Mouse (Mus musculus): Measurements from ENCODE around the gene Rnf128. TPM values are rescaled to one million over a fixed set of nuclear protein-coding genes. Genes with fewer than 3 reads are reported as not detected.

Gene Rnf128
- polyA plus RNA-seq, 1 experiment from 2014 or later = 25.2 TPM

- Histone ChIP-seq H3K9me3 (no peaks in the 10 kb centered on the region), H3K4me2 (no peak overlapping the region), H3K27ac (replicated peaks) (no peak overlapping the region), H3K27me3 (replicated peaks) (no peaks in the 10 kb centered on the region), H3K4me1 (no peaks in the 10 kb centered on the region), H3K36me3 (no peaks in the 10 kb centered on the region), H3K4me3 (no peak overlapping the region), H3K9ac (no peak overlapping the region)
- WGBS = 77% methylated on average over 4 of the region's 4 CpGs
- ATAC-seq (ENCODE audit: extremely low read depth, insufficient number of reproducible peaks, low FRiP score, low TSS enrichment) = no peak
Observed at GRCm38 (mm10) chrX:139634758-139635157, 71.6 kb downstream of the Rnf128 start.

GRCm38 (mm10) chrX:139639744-139640143, 76.6 kb downstream of the Rnf128 start:
- Histone ChIP-seq H3K9ac (no peak overlapping the region), H3K4me3 (no peak overlapping the region), H3K36me3 (no peaks in the 10 kb centered on the region), H3K4me2 (no peak overlapping the region), H3K27me3 (replicated peaks) (no peaks in the 10 kb centered on the region), H3K4me1 (0 out of 2 replicates have a peak, but pooled peaks cover 4% of the 10 kb centered on the region), H3K27ac (replicated peaks) (no peak overlapping the region), H3K9me3 (no peaks in the 10 kb centered on the region)
- 37% methylated on average over 2 of the region's 2 CpGs for WGBS
- ATAC-seq (ENCODE audit: extremely low read depth, insufficient number of reproducible peaks, low FRiP score, low TSS enrichment) = no peak

- Histone ChIP-seq H3K27me3 (replicated peaks) (no peaks in the 10 kb centered on the region), H3K4me2 (no peak overlapping the region), H3K4me3 (no peak overlapping the region), H3K9me3 (no peaks in the 10 kb centered on the region), H3K9ac (no peak overlapping the region), H3K27ac (replicated peaks) (no peak overlapping the region), H3K4me1 (0 out of 2 replicates have a peak, but pooled peaks cover 4% of the 10 kb centered on the region), H3K36me3 (no peaks in the 10 kb centered on the region)
- ATAC-seq (ENCODE audit: extremely low read depth, insufficient number of reproducible peaks, low FRiP score, low TSS enrichment) = no peak
Observed at GRCm38 (mm10) chrX:139640418-139640817, 77.3 kb downstream of the Rnf128 start.

GRCm38 (mm10) chrX:139652226-139652625, 89.1 kb downstream of the Rnf128 start:
- no peak overlapping the region for H3K9ac ChIP-seq
- no peak overlapping the region for H3K4me3 ChIP-seq
- no peak overlapping the region for H3K27ac ChIP-seq (replicated peaks)
- 0 out of 2 replicates have a peak, but pooled peaks cover 4% of the 10 kb centered on the region for H3K4me1 ChIP-seq
- no peak for ATAC-seq (ENCODE audit: extremely low read depth, insufficient number of reproducible peaks, low FRiP score, low TSS enrichment)
- H3K27me3 ChIP-seq (replicated peaks) = no peaks in the 10 kb centered on the region
- H3K36me3 ChIP-seq = no peaks in the 10 kb centered on the region
- H3K4me2 ChIP-seq = no peak overlapping the region
- WGBS = 64% methylated on average over 5 of the region's 5 CpGs
- no peaks in the 10 kb centered on the region for H3K9me3 ChIP-seq

- no peaks in the 10 kb centered on the region for H3K9me3 ChIP-seq
- 55% methylated on average over 3 of the region's 3 CpGs for WGBS
- no peaks in the 10 kb centered on the region for H3K27me3 ChIP-seq (replicated peaks)
- no peak overlapping the region for H3K4me2 ChIP-seq
- H3K27ac ChIP-seq (replicated peaks) = no peak overlapping the region
- no peak for ATAC-seq (ENCODE audit: extremely low read depth, insufficient number of reproducible peaks, low FRiP score, low TSS enrichment)
- H3K4me3 ChIP-seq = no peak overlapping the region
- H3K9ac ChIP-seq = no peak overlapping the region
- H3K4me1 ChIP-seq = 0 out of 2 replicates have a peak, but pooled peaks cover 4% of the 10 kb centered on the region
- no peaks in the 10 kb centered on the region for H3K36me3 ChIP-seq
Observed at GRCm38 (mm10) chrX:139653292-139653691, 90.2 kb downstream of the Rnf128 start.

- Histone ChIP-seq H3K9ac (no peak overlapping the region), H3K27ac (replicated peaks) (no peak overlapping the region), H3K4me3 (no peak overlapping the region), H3K9me3 (no peaks in the 10 kb centered on the region), H3K27me3 (replicated peaks) (no peaks in the 10 kb centered on the region), H3K4me1 (0 out of 2 replicates have a peak, but pooled peaks cover 4% of the 10 kb centered on the region), H3K4me2 (no peak overlapping the region), H3K36me3 (no peaks in the 10 kb centered on the region)
- no peak for ATAC-seq (ENCODE audit: extremely low read depth, insufficient number of reproducible peaks, low FRiP score, low TSS enrichment)
- 65% methylated on average over 5 of the region's 5 CpGs for whole genome bisulfite sequencing
Observed at GRCm38 (mm10) chrX:139654350-139655063, 91.4 kb downstream of the Rnf128 start.

GRCm38 (mm10) chrX:139662111-139662510, 99.0 kb downstream of the Rnf128 start:
- Histone ChIP-seq H3K4me1 (no peaks in the 10 kb centered on the region), H3K27ac (replicated peaks) (no peak overlapping the region), H3K4me2 (no peak overlapping the region), H3K27me3 (replicated peaks) (no peaks in the 10 kb centered on the region), H3K9me3 (no peaks in the 10 kb centered on the region), H3K9ac (no peak overlapping the region), H3K36me3 (no peaks in the 10 kb centered on the region), H3K4me3 (no peak overlapping the region)
- WGBS = 37% methylated on average over 1 of the region's 1 CpGs
- no peak for ATAC-seq (ENCODE audit: extremely low read depth, insufficient number of reproducible peaks, low FRiP score, low TSS enrichment)

- no peak overlapping the region for H3K4me3 ChIP-seq
- no peak overlapping the region for H3K9ac ChIP-seq
- no peak overlapping the region for H3K4me2 ChIP-seq
- no peaks in the 10 kb centered on the region for H3K36me3 ChIP-seq
- no peak overlapping the region for H3K27ac ChIP-seq (replicated peaks)
- no peaks in the 10 kb centered on the region for H3K4me1 ChIP-seq
- no peaks in the 10 kb centered on the region for H3K9me3 ChIP-seq
- WGBS = 79% methylated on average over 2 of the region's 2 CpGs
- ATAC-seq (ENCODE audit: extremely low read depth, insufficient number of reproducible peaks, low FRiP score, low TSS enrichment) = no peak
- H3K27me3 ChIP-seq (replicated peaks) = no peaks in the 10 kb centered on the region
Observed at GRCm38 (mm10) chrX:139665829-139666228, 102.7 kb downstream of the Rnf128 start.

GRCm38 (mm10) chrX:139684410-139684774, 121.3 kb downstream of the Rnf128 start:
- H3K9ac ChIP-seq = peak overlapping the region; percentile 84
- H3K4me3 ChIP-seq = peak overlapping the region; percentile 68
- 0 out of 2 replicates have a peak, but pooled peaks cover 3% of the 10 kb centered on the region for H3K27me3 ChIP-seq (replicated peaks)
- WGBS = 17% methylated on average over 8 of the region's 8 CpGs
- peak; percentile 6; the same call in 1 of the 2 replicates for ATAC-seq (ENCODE audit: extremely low read depth, insufficient number of reproducible peaks, low FRiP score, low TSS enrichment)
- H3K4me2 ChIP-seq = peak overlapping the region; percentile 70
- H3K4me1 ChIP-seq = peaks cover 5% of the 10 kb centered on the region; the same call in 1 of the 2 replicates
- no peaks in the 10 kb centered on the region for H3K9me3 ChIP-seq
- H3K36me3 ChIP-seq = no peaks in the 10 kb centered on the region
- H3K27ac ChIP-seq (replicated peaks) = peak overlapping the region; percentile 32; the same call in 1 of the 2 replicates

- H3K4me1 ChIP-seq = peaks cover 5% of the 10 kb centered on the region; the same call in 1 of the 2 replicates
- H3K27ac ChIP-seq (replicated peaks) = peak within 1 kb of the TSS; percentile 58
- 0 out of 2 replicates have a peak, but pooled peaks cover 3% of the 10 kb centered on the region for H3K27me3 ChIP-seq (replicated peaks)
- H3K36me3 ChIP-seq = no peaks in the 10 kb centered on the region
- H3K9me3 ChIP-seq = no peaks in the 10 kb centered on the region
- WGBS = 6% methylated on average over 39 of the region's 43 CpGs
- peak within 1 kb of the TSS; percentile 84 for H3K9ac ChIP-seq
- peak; percentile 93 for ATAC-seq (ENCODE audit: extremely low read depth, insufficient number of reproducible peaks, low FRiP score, low TSS enrichment)
- H3K4me2 ChIP-seq = peak within 1 kb of the TSS; percentile 70
- peak within 1 kb of the TSS; percentile 68 for H3K4me3 ChIP-seq
Observed at GRCm38 (mm10) chrX:139684775-139685695, 121.9 kb downstream of the Rnf128 start, which contains the start of gene Tbc1d8b. Tbc1d8b (plus strand) TSS chrX:139684996.

GRCm38 (mm10) chrX:139714381-139714780, 151.3 kb downstream of the Rnf128 start, which contains the start of gene Gm15013:
Gm15013 (minus strand) TSS chrX:139714481.
- no peaks in the 10 kb centered on the region for H3K27me3 ChIP-seq (replicated peaks)
- no peaks in the 10 kb centered on the region for H3K4me1 ChIP-seq
- H3K4me3 ChIP-seq = no peak within 1 kb of the TSS
- no peak for ATAC-seq (ENCODE audit: extremely low read depth, insufficient number of reproducible peaks, low FRiP score, low TSS enrichment)
- H3K4me2 ChIP-seq = no peak within 1 kb of the TSS
- WGBS = 91% methylated on average over 8 of the region's 8 CpGs
- peaks cover 9% of the 10 kb centered on the region for H3K36me3 ChIP-seq
- no peak within 1 kb of the TSS for H3K9ac ChIP-seq
- H3K27ac ChIP-seq (replicated peaks) = no peak within 1 kb of the TSS
- no peaks in the 10 kb centered on the region for H3K9me3 ChIP-seq

All from heart, embryonic 13.5 days (tissue).